15 mouse cellular contexts compared by ENCODE assay signal in the genomic region with DNA sequence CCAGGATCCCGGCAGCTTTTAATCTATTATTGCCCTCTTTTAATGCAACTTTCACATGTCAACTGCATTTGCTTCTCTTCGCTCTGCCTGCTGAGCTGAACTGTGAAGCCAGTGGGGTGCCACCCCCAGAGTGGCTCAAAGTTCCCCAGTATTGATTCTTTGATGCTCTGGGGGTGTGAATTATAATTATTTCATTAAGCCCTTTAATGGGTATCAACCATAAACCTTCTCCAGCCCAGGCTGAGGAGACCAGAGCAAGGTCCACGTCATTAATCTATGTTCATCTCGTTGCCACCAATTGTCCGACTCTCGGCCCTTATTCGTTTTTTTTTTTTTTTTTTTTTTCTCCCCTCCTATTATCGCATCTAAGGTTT. TPM values are rescaled to one million over a fixed set of nuclear protein-coding genes. Genes with fewer than 3 reads are reported as not detected.
DNase-seq lines count a peak whose midpoint lies in the region; ATAC-seq and TF ChIP-seq lines count a peak whose summit lies in the region.
"Had no signal": no experiment of that assay in that cellular context is flagged by ENCODE, and none has a peak within 500 bp of the region (broad histone marks: within the 10 kb centered on the region; RNA-seq: fewer than 3 reads in every experiment).

No protein-coding gene starts in this region.

- H3K4me1 ChIP-seq in stomach, embryonic 15.5 days, result peaks cover 23% of the 10 kb centered on the region
- no peaks in the 10 kb centered on the region for H3K4me1 ChIP-seq in stomach, postnatal 0 days (replicated peaks; ENCODE audit: control insufficient read depth, insufficient read depth)
- peaks cover 46% of the 10 kb centered on the region for H3K4me1 ChIP-seq in hindbrain, embryonic 10.5 days (replicated peaks)
- peaks cover 47% of the 10 kb centered on the region for H3K4me1 ChIP-seq in midbrain, embryonic 12.5 days

- H3K27me3 ChIP-seq in stomach, embryonic 15.5 days (replicated peaks), result no peaks in the 10 kb centered on the region
- no peaks in the 10 kb centered on the region for H3K27me3 ChIP-seq in stomach, postnatal 0 days (ENCODE audit: control insufficient read depth, insufficient read depth, low read length)
- H3K27me3 ChIP-seq in hindbrain, embryonic 10.5 days (ENCODE audit: insufficient read depth, poor library complexity, severe bottlenecking), result no peaks in the 10 kb centered on the region
- H3K27me3 ChIP-seq in midbrain, embryonic 12.5 days, result no peaks in the 10 kb centered on the region
- H3K27me3 ChIP-seq: CH12.LX had no signal

- 59% methylated on average over 8 of the region's 8 CpGs for WGBS in stomach, embryonic 15.5 days
- 64% methylated on average over 8 of the region's 8 CpGs for WGBS in stomach, postnatal 0 days
- 45% methylated on average over 8 of the region's 8 CpGs for WGBS in hindbrain, embryonic 10.5 days
- WGBS in midbrain, embryonic 12.5 days, result 31% methylated on average over 8 of the region's 8 CpGs

- ATAC-seq in stomach, embryonic 15.5 days (ENCODE audit: insufficient read depth, low FRiP score, low read depth), result no peak
- no peak for ATAC-seq in stomach, postnatal 0 days (ENCODE audit: low FRiP score, low TSS enrichment)
- peak; percentile 39 for ATAC-seq in midbrain, embryonic 12.5 days (ENCODE audit: low FRiP score, low read depth)
- ATAC-seq: activated CD4-positive, CD25-positive, alpha-beta regulatory T cell, adult 4 months; lung, postnatal 0 days had no signal

- TF ChIP-seq EP300 in stomach, postnatal 0 days (optimal IDR thresholded peaks at IDR 0.05), result no peak

- H3K9ac ChIP-seq in stomach, embryonic 15.5 days, result no peak overlapping the region
- H3K9ac ChIP-seq in stomach, postnatal 0 days (ENCODE audit: low read length), result no peak overlapping the region
- no peak overlapping the region for H3K9ac ChIP-seq in midbrain, embryonic 12.5 days (replicated peaks)

- no peak overlapping the region for H3K4me3 ChIP-seq in stomach, embryonic 15.5 days (replicated peaks)
- H3K4me3 ChIP-seq in stomach, postnatal 0 days (ENCODE audit: low read depth, low read length), result no peak overlapping the region
- H3K4me3 ChIP-seq in hindbrain, embryonic 10.5 days, result no peak overlapping the region
- H3K4me3 ChIP-seq in midbrain, embryonic 12.5 days, result no peak overlapping the region
- H3K4me3 ChIP-seq: erythroblast, embryonic 14.5 days had no signal

- H3K4me2 ChIP-seq in stomach, embryonic 15.5 days, result no peak overlapping the region
- no peak overlapping the region for H3K4me2 ChIP-seq in stomach, postnatal 0 days (replicated peaks; ENCODE audit: low read depth)
- no peak overlapping the region for H3K4me2 ChIP-seq in midbrain, embryonic 12.5 days (replicated peaks)
- H3K4me2 ChIP-seq: liver, embryonic 11.5 days had no signal

- DNase-seq in stomach, postnatal 0 days (ENCODE audit: low spot score), result no peak
- DNase-seq in hindbrain, embryonic 10.5 days (ENCODE audit: low spot score), result no peak
- DNase-seq in left cerebral cortex, adult 9 months (ENCODE audit: low spot score in 2 of 2), result no peak
- no peak for DNase-seq in layer of hippocampus, postnatal 10 days (ENCODE audit: low spot score in 2 of 2)
- DNase-seq in gastrocnemius, adult 18-20 months (ENCODE audit: low spot score), result no peak
- DNase-seq: cerebellum, postnatal 36 days; gastrocnemius, postnatal 10 days; kidney, adult 18-20 months had no signal

- H3K27ac ChIP-seq in stomach, embryonic 15.5 days, result peak overlapping the region; percentile 61
- no peak overlapping the region for H3K27ac ChIP-seq in stomach, postnatal 0 days (replicated peaks)
- peak overlapping the region; percentile 71; the same call in 1 of the 2 replicates for H3K27ac ChIP-seq in hindbrain, embryonic 10.5 days
- peak overlapping the region; percentile 75 for H3K27ac ChIP-seq in midbrain, embryonic 12.5 days (replicated peaks)

- peaks cover 24% of the 10 kb centered on the region for H3K36me3 ChIP-seq in stomach, embryonic 15.5 days
- peaks cover 3% of the 10 kb centered on the region; the same call in 1 of the 2 replicates for H3K36me3 ChIP-seq in stomach, postnatal 0 days (ENCODE audit: control insufficient read depth, insufficient read depth, low read length)
- peaks cover 46% of the 10 kb centered on the region for H3K36me3 ChIP-seq in hindbrain, embryonic 10.5 days
- peaks cover 38% of the 10 kb centered on the region for H3K36me3 ChIP-seq in midbrain, embryonic 12.5 days

- TF ChIP-seq CTCF in stomach, postnatal 0 days (IDR thresholded peaks at IDR 0.05; ENCODE audit: low read depth), result no peak

- H3K9me3 ChIP-seq in stomach, embryonic 15.5 days, result no peaks in the 10 kb centered on the region
- no peaks in the 10 kb centered on the region for H3K9me3 ChIP-seq in stomach, postnatal 0 days (ENCODE audit: control insufficient read depth, low read length)
- H3K9me3 ChIP-seq in hindbrain, embryonic 10.5 days, result no peaks in the 10 kb centered on the region
- no peaks in the 10 kb centered on the region for H3K9me3 ChIP-seq in midbrain, embryonic 12.5 days

RNA-seq across cellular contexts. Expression of a gene that starts 8.1 kb away (rescaled TPM):
- 2,024 and 2,425 TPM in 2 replicates for polyA plus RNA-seq in stomach, embryonic 15.5 days (2015; fragmentation: Nextera tagmentation; extraction: Ambion mirVana)
- 991 and 1,085 TPM in 2 replicates for polyA plus RNA-seq in stomach, postnatal 0 days (2015; fragmentation: Nextera tagmentation; extraction: Ambion mirVana)
- polyA plus RNA-seq in hindbrain, embryonic 10.5 days (2016; fragmentation: Nextera tagmentation; extraction: Ambion mirVana), result 2,933 and 3,536 TPM in 2 replicates
- 2,718 and 2,773 TPM in 2 replicates for polyA plus RNA-seq in midbrain, embryonic 12.5 days (2016; fragmentation: Nextera tagmentation; extraction: Ambion mirVana)
- 1,000 to 10,000 TPM; 1,788 to 2,276 TPM for total RNA-seq in layer of hippocampus, postnatal 10 days (2021)
- total RNA-seq in gastrocnemius, adult 18-20 months (2021), result 1,000 to 10,000 TPM in 1 of 2 experiments, 100 to 1,000 TPM in 1; 992 to 1,504 TPM
